Mouse (Mus musculus) right cerebral cortex, adult 2 months (tissue): ENCODE results near the gene Safb2.

Experiments
- DNase-seq, 2 experiments: peaks; one replicate each; pipeline ENCODE4 v3.0.0; 2021 to 2022; ENCODE audit warnings: low spot score in 2 of 2

Safb2 gene

DNA sequence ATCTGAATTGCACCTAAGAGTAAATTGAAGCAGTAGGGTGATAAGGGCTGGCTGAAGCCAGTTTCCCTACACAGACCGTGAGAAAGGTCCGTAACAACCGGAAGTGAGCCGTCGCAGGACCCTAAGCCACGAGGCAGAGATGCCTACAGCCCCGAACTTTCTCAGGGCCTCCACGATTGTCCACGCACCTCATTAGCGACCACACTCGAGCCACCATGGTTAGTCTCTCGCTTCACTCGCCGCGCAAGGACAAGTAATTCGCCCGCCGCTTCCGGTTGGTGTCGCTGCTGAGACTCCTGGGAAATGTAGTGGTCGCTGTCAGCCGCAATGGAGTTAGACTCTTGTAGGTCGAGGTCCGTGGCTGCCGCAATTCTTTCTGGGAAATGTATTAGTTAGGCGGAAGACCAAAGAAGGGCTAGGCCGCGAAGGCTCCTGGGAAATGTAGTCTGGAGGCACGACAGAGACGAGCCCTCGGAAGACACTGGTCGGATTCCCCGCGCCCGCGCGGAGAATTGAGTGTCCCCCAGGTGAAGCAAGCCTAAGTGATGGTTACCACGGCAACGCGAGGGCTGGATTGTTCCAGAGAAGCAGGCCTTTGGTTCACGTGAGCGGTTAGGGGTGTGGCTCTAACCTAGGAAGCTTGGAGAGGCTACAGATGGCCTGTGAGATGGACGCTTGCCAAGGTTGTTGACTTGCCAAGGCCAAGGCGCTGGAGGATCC is 25.2 kb upstream of the Safb2 start, which contains the start of gene 2410015M20Rik:
Gene 2410015M20Rik (minus strand): TSS at position 320 of the 720 bp plus-strand sequence.
- DNase-seq = peak; percentile 98 to 99

DNA sequence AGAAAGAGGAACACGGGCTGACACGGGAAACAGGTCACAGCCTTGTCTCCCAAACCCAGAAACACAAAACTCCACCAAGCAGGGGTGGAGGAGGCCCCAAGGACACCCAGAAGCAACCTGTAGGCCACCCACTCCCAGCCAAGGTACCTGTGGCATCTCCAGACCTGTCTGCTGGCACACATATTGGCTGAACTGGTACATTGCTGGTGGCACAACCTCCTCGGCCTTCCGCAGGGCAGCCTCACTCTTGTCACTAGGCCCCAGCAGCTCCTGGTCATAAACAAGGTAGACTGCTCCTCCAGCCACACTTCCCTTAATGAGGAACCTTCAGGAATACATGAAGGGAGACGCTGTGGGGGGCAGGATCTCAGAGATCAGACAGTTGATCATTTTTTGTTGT is 24.3 kb upstream of the Safb2 start:
- DNase-seq = no peak

DNA sequence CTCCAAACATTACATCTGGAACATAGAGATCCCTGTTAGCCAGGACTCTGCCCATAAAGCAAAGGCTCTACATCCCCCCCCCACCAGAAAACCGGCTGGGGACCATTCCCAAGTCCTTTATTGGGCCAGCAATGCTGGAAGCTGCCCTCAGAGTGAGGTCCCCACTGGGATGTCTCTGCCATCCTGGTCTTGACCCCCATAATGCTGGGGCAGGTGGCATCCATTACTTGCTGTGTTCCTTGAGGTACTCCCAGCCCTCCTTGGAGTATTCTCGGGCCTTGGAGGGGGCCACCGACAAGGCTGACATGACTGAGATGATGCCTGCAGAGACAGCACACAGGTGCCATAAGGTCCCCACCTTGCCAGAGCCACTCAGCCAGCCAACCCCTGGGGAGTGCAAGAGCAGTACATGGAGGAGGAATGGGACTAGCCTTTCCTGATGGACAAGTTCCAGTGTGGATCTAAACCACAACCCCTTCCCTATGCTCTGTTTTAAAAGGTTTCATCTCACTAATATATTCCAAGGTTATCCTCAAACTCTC is 23.2 kb upstream of the Safb2 start:
- DNase-seq = no peak

DNA sequence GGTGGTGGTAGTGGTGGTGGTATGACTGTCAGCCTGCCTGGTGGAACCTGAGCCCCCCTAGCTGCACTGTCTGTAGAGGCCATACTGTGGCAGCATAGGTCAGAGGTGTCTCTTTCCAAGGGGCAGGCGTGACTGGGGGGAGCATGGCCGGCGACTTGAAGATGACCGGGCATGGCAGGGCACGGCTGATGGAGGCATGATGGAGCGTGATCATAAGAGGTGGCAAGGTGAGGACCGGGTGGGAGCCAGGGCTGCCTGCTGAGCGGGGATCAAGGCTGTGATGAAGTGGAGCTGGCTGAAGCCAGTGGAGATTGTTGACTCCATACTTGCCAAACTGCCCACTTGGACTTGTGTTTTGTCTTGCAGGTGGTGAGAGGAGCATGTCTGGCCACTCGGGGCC is 21.0 kb upstream of the Safb2 start:
- no peak for DNase-seq

DNA sequence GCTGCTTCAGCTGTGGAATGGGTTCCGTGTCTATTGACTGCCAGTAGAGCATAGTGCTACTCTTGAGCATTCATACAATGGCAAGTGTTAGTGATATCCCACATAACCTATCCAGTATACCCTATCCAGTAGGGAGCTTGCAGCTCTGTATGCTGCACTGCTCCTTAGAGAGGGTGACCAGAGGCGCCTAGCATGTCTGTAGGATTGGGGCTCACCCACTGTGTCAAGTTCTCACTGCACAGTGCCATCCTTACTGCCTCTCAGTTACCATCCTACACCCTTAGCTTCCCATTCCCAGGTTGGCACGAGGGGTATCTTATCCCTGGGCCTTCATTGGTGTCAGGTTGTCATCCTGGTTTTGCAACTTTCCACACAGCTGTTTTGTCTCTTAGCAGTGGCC is 20.0 kb upstream of the Safb2 start:
- DNase-seq = no peak

DNA sequence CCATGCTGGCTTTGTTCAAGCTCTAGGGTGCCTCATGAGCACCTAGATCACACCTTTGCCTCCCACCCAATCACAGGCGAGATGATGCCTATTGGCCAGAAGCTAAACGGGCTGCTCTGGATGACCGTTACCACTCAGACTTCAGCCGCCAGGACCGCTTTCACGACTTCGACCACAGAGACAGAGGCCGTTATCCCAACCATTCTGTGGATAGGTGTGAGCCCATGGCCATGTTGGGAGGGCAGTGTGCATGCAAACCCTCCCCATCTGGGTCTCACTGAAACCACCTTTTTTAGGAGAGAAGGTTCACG is 19.6 kb upstream of the Safb2 start:
- no peak for DNase-seq

DNA sequence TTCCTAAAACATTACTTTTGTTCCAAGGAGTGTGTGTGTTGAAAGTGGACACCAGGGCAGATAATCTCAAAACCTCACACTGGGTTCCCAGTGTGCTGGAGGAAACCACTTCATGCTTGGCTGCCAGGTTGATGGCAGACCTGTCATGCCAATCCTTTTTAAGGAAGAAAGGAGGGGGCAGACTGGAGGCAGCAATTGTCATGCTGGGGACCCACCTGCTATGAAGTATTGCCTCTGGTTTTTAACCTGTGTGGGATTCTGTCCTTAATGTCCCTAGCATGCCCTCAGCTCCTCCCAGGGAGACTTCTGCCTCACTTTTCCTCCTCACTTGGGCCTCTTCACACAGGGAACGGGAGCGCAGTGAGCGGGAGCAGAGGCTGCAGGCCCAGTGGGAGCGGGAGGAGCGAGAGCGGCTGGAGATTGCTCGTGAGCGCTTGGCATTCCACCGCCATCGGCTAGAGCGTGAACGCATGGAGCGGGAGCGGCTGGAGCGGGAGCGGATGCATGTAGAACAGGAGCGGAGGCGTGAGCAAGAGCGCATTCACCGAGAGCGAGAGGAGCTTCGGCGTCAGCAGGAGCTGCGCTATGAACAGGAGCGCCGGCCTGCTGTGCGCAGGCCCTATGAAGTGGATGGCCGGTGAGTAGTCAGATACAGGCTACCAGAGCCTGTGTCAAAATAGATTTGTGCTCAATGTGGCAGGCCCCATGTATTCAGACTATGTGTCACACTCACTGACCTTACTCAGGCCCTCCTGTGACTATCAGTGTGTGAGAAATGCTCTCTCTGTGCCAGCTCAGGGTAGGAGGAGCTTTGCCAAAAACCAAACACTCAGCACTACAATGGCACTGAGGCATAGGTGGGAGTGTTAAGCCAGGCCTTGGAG is 19.0 kb upstream of the Safb2 start:
- no peak for DNase-seq

DNA sequence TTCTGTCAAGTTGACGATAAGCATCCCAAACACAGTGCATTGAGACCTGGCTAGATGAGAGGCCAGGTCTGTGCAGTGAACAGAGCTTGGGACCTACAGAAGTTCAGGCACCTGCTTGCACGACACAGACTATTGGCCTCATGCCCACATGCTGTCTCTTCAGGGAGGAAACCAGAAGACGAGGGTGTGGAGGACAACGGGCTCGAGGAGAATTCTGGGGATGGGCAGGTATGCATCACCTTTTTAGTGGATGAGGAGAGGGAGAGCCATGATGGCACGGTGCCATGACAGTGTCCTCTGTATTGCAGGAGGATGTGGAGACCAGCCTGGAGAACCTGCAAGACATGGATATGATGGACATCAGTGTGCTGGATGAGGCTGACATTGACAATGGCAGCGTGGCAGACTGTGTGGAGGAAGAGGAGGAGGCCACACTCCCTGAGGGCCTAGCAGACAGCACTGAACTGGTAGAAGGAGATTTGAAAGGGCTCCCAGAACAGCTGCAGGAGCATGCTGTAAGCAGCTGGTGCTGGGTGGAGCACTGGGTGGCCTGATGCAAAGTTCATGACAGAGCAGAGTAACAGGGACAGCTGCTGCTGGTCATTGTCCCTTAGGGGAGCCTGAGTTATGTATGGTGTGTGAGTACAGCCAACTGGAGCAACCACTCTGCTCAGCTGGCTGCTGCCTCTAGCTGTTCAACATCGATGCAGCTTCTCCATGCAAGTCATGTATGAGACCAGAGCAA is 9.3 kb upstream of the Safb2 start:
- no peak for DNase-seq

DNA sequence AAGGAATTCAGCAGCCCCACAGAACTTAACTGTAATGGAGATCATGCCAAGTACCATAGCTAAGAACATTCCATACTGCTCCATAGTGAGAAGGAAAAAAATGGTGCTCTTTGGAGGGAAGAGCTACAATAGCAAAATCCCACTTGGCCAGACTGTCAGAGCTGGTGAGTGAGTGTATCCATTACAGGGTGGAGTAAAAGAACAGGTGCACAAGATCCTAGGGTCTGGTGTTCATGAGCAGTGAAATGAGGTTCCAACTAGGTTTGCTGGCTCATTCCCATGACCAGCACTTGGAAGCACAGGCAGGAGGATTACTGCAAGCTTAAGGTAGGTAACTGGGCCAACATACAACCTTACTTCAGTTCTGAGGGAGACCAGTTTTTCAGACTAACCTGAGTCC is 8.2 kb upstream of the Safb2 start:
- no peak for DNase-seq

DNA sequence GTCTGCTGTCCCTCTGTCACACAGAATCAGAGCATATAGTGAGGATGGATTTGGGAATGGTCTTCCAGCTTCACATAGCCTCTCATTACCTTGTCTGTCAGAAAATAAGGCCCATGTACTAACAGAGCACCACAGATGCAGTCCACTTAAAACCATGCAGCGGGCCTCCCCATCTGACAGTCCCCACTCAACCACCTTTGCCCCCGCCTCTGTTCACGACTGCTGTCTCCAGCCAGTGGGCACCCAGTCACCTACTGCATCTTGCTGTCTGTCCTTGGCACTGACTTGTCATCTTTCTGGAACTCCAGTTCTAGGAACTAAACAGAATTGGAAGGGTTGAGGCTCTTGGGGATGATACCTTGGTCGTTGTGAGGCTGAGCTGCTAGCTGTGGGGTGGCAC is 4.5 kb upstream of the Safb2 start:
- DNase-seq = no peak

DNA sequence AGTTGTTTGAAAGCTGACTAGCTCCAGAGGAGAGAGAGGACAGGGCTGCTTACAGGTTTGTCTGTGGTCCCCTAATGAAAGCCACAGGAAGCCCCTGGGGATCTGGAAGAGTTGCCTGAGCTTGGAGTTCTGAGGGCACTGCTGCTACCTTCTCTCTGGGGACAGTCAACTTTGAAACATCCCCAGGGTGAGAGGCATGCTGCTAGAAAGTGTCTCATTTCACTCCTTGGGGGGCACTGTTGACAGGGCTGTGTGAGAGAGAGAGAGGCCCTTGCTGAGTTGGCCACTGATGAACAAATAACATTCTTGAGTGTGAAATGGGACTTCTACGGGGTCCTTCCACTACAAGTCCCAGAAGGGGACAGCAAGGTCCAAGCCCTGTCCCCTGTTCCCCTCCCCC is 3.4 kb upstream of the Safb2 start:
- DNase-seq = no peak

DNA sequence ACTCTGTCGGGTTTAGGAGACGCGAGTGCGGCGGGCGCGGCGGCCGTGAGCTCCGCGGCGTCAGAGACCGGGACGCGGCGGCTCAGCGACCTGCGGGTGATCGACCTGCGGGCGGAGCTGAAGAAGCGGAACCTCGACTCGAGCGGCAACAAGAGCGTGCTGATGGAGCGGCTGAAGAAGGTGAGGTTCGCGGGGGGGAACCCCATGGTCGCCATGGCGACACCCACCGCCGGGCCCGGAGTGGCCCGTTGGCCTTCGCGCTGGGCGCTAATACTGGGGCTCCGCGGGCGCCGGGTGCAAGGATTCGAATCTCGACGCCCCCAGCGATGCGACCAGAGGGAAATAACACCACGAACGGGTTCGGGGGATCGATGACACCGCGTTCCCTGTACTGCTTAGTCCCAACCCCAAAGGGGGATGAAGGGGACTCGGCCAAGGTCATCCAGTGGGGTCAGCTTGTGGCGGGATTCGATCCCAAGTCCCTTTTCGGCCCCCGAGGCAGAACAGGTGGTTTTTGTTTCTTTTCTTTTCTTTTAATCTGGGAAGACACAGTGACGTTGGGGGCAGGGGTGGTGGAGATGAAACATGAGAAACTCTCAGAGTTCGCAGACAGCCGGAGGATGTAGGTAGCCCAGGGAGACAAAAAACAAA is 911 bp upstream of the Safb2 start:
- DNase-seq = peak in 1 of 2 experiments; percentile 59

DNA sequence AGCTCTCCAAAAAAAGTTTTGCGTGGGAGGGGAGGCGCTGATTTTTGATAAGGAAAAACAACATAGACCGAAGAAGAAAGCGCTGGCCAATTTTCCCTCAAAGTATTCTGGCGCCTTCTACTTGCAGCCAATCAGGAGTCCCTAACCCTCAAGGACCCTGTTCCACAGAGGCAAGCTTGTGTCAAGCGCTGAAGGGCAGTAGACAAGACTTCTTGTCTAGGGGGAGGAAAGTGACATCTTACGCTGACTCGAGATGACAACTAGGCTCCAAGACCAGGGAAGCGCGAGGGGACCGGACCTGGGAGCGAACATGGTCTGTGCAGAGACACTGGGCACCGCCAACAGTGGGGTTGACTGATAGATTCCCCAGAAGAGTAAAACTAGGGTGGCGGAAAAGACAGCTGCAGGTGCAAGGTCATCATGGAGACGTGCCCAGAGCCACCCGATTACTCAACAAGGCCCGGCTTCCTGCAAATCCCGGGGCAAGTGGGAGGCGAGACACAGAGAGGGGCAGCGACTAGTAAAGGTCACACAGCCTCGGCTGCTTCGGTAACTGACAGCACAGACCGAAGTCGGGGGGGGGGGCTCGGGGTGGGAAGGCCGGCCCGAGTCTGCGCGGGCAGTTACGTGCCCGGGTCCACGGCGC is 651 bp downstream of the Safb2 start:
- DNase-seq = no peak

DNA sequence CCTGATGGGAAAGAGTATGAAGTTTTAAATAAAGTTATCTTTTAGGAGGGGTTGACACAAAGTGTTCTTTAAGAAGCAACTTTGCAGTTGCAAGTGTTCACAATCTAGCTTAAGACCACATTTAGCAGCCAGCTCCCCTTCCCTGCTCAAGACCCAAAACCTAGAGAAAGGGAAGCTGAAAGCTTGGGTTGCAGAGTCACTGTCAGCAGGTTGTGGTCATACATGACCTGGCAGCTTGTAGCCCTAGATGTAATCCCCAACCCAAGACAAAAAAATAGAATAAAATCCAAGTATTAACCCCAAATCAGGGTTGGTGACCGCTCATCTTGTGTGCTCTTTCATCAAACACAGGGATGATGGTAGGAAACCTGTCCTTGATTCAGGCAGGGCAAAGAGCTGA is 1.3 kb downstream of the Safb2 start:
- no peak for DNase-seq

DNA sequence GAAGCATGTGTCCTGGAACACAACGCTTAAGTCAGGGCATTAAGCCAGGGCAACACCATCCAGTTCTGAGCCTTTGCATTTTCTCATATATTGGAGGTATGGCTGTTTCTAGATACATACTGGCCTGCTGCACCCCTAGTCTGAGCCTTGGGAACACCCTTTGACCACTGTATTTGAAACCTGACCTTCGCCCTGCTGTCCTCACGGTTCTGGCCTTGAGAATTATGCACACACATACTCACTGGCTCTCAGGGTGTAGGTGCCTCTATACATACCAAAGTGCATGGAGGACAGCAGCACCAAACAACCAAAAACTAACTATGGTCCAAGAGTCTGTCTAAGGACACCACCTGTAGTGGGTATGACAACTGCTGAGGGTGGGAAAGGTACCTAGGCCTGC is 11.4 kb downstream of the Safb2 start:
- DNase-seq = no peak

DNA sequence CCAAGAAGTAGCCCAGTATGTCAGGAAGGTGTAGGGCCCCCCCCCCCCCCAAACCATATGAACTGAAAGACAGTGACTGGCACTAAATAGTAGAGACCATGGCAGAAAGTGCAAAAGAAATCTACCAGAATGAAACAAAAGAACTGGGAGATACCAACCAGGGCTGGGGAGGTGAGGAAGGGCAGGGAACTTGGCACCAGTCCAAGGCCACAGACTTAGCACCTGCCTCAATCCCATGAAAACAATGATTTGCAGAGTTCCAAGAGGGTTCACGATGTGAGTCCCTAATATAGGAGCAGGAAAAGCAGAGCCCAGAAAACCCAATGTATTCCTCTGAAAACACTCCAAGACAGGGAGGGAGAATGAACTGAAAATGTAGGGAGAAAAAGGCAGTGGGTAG is 12.2 kb downstream of the Safb2 start:
- DNase-seq = no peak

DNA sequence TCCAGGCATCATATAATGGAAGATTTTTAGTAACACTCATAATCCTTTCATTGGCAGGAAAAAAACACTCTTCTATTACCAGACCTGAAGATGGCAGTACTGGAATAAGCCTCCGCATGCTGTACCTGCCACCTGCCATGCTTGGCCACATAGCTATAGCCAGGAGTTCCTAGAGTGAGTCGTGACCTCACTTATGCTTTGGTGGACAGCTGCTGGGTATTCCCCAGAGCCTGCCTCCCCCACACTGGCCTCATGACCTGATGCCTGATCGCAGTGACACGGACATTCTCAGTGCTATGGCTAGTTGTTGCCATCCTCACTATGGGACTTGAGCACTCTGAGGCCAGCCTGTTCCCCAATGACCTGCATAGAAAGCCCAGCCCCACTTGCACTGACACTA is 14.1 kb downstream of the Safb2 start:
- no peak for DNase-seq

DNA sequence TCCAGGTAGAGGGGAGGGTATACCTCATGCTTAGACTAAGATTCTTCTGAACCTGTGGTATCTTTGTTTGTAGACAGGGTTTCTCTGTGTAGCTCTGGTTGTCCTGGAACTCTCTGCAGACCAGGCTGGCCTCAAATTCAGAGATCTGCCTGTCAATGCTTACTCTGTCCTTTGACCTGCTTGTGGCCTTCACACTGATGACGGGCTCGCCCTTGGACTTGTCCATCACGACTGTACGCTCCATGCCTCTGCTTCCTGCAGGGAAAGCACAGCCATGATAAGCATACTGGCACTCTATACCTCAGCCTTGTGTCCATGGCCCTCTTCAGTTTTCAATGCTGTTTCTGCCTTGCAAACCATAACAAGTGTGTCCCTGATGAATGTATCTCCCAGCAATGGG is 17.0 kb downstream of the Safb2 start:
- DNase-seq = no peak

DNA sequence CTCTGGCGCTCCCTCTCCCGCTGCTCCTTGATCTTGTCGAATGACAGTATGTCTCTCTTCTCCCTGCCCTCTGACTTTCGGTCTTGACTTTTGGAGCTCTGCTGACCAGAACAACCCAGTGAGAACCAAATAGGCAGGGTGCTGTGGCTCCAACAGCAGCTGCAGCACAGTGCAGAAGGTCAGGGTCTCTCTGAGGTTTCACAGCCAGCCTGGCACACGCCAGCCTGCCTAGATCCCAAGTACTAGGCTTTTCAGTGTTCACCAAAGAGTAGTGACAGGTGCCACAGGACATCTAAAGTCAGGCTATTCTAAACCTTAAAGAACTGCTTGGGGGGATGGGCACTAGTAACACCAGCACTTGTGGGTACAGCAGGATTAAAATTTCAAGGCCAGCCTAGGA is 17.5 kb downstream of the Safb2 start:
- DNase-seq = no peak

DNA sequence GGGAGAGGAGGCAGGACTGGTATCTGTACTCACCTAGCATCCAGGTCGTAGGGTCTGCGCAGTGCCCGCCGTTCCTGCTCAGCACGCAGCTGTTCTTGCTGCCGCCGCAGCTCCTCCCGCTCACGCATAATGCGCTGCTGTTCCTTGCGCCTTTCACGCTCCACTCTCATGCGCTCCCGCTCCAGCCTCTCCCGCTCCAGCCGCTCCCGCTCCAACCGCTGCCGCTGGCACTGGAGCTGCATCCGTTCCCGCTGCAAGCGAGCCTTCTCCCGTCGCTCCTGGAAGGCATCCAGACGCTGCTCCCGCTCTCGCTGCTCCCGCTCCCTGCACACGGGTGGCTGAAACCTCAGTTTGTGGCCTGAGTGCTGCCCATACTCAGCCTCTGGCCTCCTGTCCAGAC is 18.1 kb downstream of the Safb2 start:
- DNase-seq = no peak

DNA sequence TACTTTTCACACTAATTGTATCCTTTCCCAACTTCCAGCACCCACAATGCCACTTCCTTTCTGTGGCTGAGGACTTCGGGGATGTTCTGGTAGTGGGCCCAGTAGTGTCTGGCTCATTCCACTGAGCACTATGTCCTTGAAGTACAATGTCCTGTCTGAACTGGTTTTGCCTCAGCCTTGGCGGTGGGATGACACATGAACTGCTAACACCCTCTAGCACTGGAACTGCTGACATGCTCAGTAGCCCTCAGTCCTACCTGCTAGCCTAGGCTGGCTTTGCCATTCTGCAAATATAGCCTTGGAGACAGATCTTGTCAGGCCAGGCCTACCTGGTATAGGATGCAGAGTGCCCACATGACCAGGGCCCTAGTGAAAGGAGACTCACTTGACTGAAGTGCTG is 22.5 kb downstream of the Safb2 start:
- DNase-seq = no peak
